Mouse (Mus musculus): ENCODE results near the gene Erbb2. TPM values are rescaled to one million over a fixed set of nuclear protein-coding genes. Genes with fewer than 3 reads are reported as not detected.

The Erbb2 gene
- polyA plus RNA-seq, 1 experiment from 2014 or later: 33.5 TPM

DNA sequence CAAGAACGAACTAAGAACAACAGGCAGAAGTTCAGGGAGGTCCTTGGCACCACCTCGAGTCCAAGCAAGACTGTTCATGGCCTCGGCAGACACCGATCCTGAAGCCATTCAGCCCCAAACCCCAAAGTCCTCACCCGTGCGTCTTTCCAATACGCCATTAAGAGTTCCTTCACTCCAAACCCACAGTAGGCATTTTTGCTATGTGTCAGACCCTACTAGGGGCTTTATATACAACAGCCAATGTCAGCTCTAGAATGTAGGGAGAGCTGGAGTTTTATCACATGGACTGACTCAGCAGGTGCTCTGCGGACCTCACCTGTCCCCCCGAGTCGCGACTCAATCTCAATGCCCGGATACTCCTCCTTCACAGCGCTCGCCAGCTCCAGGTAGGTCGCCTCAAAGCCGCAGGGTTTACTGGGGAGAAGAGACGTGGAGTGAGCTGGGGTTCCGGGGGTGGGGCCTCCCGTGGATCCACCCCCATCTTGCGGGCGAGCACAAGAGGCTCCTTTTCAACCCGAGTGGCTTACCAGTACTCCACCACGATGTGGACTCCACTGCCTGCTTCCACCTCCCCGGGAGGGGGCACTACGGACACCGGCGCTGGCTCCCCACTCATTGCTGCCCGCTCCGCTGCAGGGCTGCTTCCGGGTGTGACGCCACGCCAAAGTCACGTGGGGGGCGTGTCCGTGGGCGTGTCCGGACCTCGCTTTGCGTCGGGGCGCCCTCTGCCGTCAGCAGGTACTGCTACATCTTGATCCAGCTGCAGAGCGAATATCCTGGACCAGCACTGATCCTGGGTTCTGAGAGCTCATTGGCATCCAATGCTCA, 26.3 kb downstream of the Erbb2 start, which contains the start of gene Mien1:
Gene Mien1 (minus strand): TSS at position 661 of the 828 bp plus-strand sequence.
- ATAC-seq (replicated peaks; ENCODE audit: low FRiP score, low TSS enrichment, low read depth) (peak; percentile 94), DNase-seq (ENCODE audit: low spot score) (peak; percentile 100)
- WGBS: 2% methylated on average over 43 of the region's 43 CpGs
- Histone ChIP-seq H3K9ac (ENCODE audit: low read length) (peak within 1 kb of the TSS; percentile 55), H3K4me3 (ENCODE audit: low read depth, low read length) (peak within 1 kb of the TSS; percentile 80), H3K4me1 (replicated peaks; ENCODE audit: control insufficient read depth, insufficient read depth, low read length) (peaks cover 6% of the 10 kb centered on the region; the same call in 1 of the 2 replicates), H3K9me3 (ENCODE audit: control insufficient read depth, low read length) (no peaks in the 10 kb centered on the region), H3K27me3 (replicated peaks; ENCODE audit: control insufficient read depth, insufficient read depth, low read length) (no peaks in the 10 kb centered on the region), H3K4me2 (ENCODE audit: low read length) (peak within 1 kb of the TSS; percentile 95), H3K27ac (ENCODE audit: low read depth) (peak within 1 kb of the TSS; percentile 69), H3K36me3 (ENCODE audit: control insufficient read depth, insufficient read depth, low read length) (peaks cover 36% of the 10 kb centered on the region)

DNA sequence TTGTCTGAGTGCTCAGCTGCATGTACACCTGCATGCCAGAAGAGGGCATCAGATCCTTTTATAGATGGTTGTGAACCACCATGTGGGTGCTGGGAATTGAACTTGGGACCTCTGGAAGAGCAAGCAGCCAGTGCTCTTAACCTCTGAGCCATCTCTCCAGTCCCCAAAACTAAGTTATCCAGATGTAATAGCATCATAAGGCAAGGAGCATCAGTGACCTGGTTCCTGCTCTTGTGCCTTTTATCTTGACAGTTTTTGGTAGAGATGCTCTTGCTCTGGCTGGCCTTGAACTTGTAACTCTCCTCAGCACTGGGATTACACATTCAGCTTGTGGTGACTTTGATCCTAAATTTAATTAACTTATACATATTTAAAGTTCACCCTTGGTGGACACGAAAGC, 31.4 kb downstream of the Erbb2 start:
- ATAC-seq (replicated peaks; ENCODE audit: low FRiP score, low TSS enrichment, low read depth): no peak
- WGBS: 96% methylated on average over 1 of the region's 1 CpGs
- peaks cover 23% of the 10 kb centered on the region for H3K27me3 ChIP-seq (replicated peaks; ENCODE audit: control insufficient read depth, insufficient read depth, low read length)

DNA sequence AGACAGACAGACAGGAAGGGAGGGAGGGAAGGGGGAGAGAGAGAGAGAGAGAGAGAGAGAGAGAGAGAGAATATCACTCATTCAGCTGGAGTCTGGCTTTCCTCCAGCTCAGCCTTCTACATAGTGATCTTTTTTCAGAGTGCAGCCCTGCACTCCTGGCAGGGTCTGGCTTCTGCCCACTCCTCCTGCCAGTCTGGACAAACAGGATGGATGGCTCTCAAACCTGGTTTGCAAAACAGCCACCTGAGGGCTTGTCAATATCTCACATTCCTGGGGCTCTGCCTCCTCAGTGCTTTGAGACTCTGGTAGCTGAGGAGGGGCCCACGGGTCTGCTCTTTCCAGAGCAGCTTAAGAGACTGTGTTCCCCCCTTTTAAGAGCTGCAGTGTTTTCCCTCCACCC, 33.0 kb downstream of the Erbb2 start:
- Histone ChIP-seq H3K27ac (ENCODE audit: low read depth) (peak overlapping the region; percentile 91; the same call in 1 of the 2 replicates), H3K9ac (ENCODE audit: low read length) (no peak overlapping the region), H3K27me3 (replicated peaks; ENCODE audit: control insufficient read depth, insufficient read depth, low read length) (peaks cover 23% of the 10 kb centered on the region), H3K9me3 (ENCODE audit: control insufficient read depth, low read length) (no peaks in the 10 kb centered on the region), H3K36me3 (ENCODE audit: control insufficient read depth, insufficient read depth, low read length) (no peaks in the 10 kb centered on the region), H3K4me2 (ENCODE audit: low read length) (no peak overlapping the region), H3K4me3 (ENCODE audit: low read depth, low read length) (no peak overlapping the region), H3K4me1 (replicated peaks; ENCODE audit: control insufficient read depth, insufficient read depth, low read length) (no peaks in the 10 kb centered on the region)
- WGBS: 14% methylated on average over 1 of the region's 1 CpGs
- no peak for DNase-seq (ENCODE audit: low spot score)
- ATAC-seq (replicated peaks; ENCODE audit: low FRiP score, low TSS enrichment, low read depth): no peak

More for the DNA sequence above, 31.4 kb downstream of the Erbb2 start:
- no peak for DNase-seq (ENCODE audit: low spot score)
- no peak overlapping the region for H3K27ac ChIP-seq (ENCODE audit: low read depth)
- no peak overlapping the region for H3K4me2 ChIP-seq (ENCODE audit: low read length)
- no peaks in the 10 kb centered on the region for H3K9me3 ChIP-seq (ENCODE audit: control insufficient read depth, low read length)
- H3K4me3 ChIP-seq (ENCODE audit: low read depth, low read length): no peak overlapping the region
- no peaks in the 10 kb centered on the region for H3K36me3 ChIP-seq (ENCODE audit: control insufficient read depth, insufficient read depth, low read length)
- no peak overlapping the region for H3K9ac ChIP-seq (ENCODE audit: low read length)
- no peaks in the 10 kb centered on the region for H3K4me1 ChIP-seq (replicated peaks; ENCODE audit: control insufficient read depth, insufficient read depth, low read length)

DNA sequence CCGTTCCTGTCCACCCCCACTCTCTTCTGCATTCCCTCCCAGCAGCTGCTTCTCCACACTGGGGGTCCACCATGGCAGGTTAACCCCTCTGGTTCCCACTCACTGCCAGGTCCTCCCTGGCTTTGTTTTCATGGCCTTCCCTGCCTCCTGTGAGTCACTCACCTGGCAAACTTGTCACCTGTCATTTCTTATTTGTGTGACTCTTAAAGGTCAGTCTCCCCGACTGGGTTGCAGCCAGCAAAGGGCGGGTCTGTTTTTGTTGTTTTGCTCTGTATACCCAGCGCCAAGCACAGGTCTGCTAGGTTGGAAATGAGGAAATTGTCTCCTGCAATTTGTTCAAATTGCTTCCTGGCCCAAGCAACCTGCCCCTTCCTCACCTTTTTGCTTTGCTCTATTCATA, 33.4 kb downstream of the Erbb2 start:
- 38% methylated on average over 4 of the region's 4 CpGs for WGBS
- no peaks in the 10 kb centered on the region for H3K9me3 ChIP-seq (ENCODE audit: control insufficient read depth, low read length)
- DNase-seq (ENCODE audit: low spot score): no peak
- no peaks in the 10 kb centered on the region for H3K36me3 ChIP-seq (ENCODE audit: control insufficient read depth, insufficient read depth, low read length)
- no peaks in the 10 kb centered on the region for H3K4me1 ChIP-seq (replicated peaks; ENCODE audit: control insufficient read depth, insufficient read depth, low read length)
- H3K9ac ChIP-seq (ENCODE audit: low read length): no peak overlapping the region
- H3K4me2 ChIP-seq (ENCODE audit: low read length): no peak overlapping the region; the same call in 1 of the 2 replicates
- H3K4me3 ChIP-seq (ENCODE audit: low read depth, low read length): no peak overlapping the region
- no peak for ATAC-seq (replicated peaks; ENCODE audit: low FRiP score, low TSS enrichment, low read depth)
- H3K27me3 ChIP-seq (replicated peaks; ENCODE audit: control insufficient read depth, insufficient read depth, low read length): peaks cover 23% of the 10 kb centered on the region
- H3K27ac ChIP-seq (ENCODE audit: low read depth): peak overlapping the region; percentile 91; the same call in 1 of the 2 replicates

DNA sequence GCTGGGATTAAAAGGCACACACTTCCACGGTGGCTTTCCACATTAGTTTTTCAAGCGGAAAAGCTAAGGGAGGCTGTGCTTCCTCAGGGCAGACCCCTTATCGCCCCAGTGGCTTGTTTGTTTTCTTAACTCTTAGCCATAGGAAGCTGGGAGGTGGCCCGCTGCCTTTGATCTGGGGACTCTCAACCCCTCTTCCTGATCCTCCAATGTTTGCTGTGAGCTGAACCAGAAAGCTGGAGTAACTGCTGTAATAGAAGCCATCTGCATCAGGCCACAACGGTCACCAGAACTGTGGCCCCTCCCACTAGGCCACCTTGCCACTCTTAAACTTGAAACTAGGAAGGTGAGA, 33.9 kb downstream of the Erbb2 start, which contains the start of gene Grb7:
Gene Grb7 (plus strand): TSS at position 182 of the 349 bp plus-strand sequence.
- no peaks in the 10 kb centered on the region for H3K9me3 ChIP-seq (ENCODE audit: control insufficient read depth, low read length)
- no peaks in the 10 kb centered on the region for H3K36me3 ChIP-seq (ENCODE audit: control insufficient read depth, insufficient read depth, low read length)
- WGBS: 15% methylated on average over 5 of the region's 5 CpGs
- peak within 1 kb of the TSS; percentile 91 for H3K27ac ChIP-seq (ENCODE audit: low read depth)
- DNase-seq (ENCODE audit: low spot score) (no peak), ATAC-seq (replicated peaks; ENCODE audit: low FRiP score, low TSS enrichment, low read depth) (peak; percentile 11; the same call in 1 of the 2 replicates)
- H3K9ac ChIP-seq (ENCODE audit: low read length): peak within 1 kb of the TSS; percentile 52
- H3K4me1 ChIP-seq (replicated peaks; ENCODE audit: control insufficient read depth, insufficient read depth, low read length): no peaks in the 10 kb centered on the region
- H3K27me3 ChIP-seq (replicated peaks; ENCODE audit: control insufficient read depth, insufficient read depth, low read length): peaks cover 23% of the 10 kb centered on the region
- H3K4me2 ChIP-seq (ENCODE audit: low read length): peak within 1 kb of the TSS; percentile 27
- H3K4me3 ChIP-seq (ENCODE audit: low read depth, low read length): peak within 1 kb of the TSS; percentile 38

DNA sequence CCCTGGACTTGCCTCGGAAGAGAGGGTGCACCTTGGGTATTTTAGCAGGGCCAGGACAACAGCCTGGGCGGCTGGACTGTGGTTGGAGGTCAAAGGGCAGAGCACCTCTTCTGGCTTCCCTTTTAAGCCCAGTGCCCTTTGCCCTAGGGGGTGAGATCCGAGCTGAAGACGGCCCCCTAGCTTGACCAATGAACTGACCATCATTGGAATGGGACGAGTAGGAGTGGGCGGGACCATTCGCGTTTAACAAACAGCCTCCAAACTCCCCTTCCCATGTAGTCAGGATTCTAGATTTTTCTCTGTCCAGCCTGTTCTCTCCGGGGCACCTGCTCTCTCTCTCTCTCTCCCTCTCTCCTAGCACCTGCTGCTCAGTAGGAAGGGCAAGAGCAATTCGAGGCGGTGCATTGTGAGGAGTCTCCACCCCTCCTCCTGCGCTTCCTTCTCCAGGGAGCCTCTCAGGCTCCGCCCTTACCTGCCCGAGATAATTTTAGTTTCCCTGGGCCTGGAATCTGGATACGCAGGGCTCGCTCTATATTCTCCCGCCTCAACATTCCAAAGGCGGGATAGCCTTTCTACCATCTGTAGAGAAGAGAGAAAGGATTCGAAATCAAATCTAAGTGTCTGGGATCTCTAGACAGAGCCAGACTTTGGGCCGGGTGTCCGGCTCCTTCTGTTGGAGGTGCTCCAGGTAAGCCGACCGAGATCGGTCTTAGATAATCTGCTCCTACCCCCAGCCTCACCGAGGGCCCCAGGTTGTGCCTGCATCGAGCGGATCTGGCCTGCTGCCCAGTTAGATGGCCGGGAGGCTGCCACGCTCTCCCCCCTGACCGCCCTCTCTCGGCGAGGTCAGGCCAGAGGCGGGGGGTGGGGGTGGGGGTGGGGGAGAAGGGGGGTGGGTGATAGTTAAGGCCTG, 34.5 kb downstream of the Erbb2 start:
- H3K4me2 ChIP-seq (ENCODE audit: low read length): peak overlapping the region; percentile 27
- H3K9me3 ChIP-seq (ENCODE audit: control insufficient read depth, low read length): no peaks in the 10 kb centered on the region
- DNase-seq (ENCODE audit: low spot score): peak; percentile 58
- peaks cover 23% of the 10 kb centered on the region for H3K27me3 ChIP-seq (replicated peaks; ENCODE audit: control insufficient read depth, insufficient read depth, low read length)
- ATAC-seq (replicated peaks; ENCODE audit: low FRiP score, low TSS enrichment, low read depth): peak; percentile 81
- peak overlapping the region; percentile 91 for H3K27ac ChIP-seq (ENCODE audit: low read depth)
- H3K4me3 ChIP-seq (ENCODE audit: low read depth, low read length): peak overlapping the region; percentile 38
- peak overlapping the region; percentile 52 for H3K9ac ChIP-seq (ENCODE audit: low read length)
- WGBS: 1% methylated on average over 29 of the region's 33 CpGs
- no peaks in the 10 kb centered on the region for H3K4me1 ChIP-seq (replicated peaks; ENCODE audit: control insufficient read depth, insufficient read depth, low read length)
- no peaks in the 10 kb centered on the region for H3K36me3 ChIP-seq (ENCODE audit: control insufficient read depth, insufficient read depth, low read length)

DNA sequence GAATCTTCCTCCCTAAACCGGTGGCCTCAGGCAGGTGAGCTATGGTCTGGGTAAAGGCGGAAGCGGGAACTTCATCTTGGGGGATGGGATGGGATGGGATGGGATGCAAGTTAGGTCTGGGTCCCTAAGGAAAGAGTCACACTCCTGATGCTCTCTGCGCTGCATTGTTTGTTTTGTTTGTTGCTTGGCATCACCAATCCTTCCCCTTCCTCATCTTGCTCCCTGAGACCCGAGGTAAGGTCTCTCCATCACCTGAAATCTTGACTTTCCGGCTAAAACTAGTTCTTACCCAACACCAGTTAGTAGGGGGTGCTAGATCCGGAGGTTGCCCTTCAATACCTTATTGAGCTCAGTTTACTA, 35.2 kb downstream of the Erbb2 start:
- H3K9me3 ChIP-seq (ENCODE audit: control insufficient read depth, low read length): no peaks in the 10 kb centered on the region
- H3K27me3 ChIP-seq (replicated peaks; ENCODE audit: control insufficient read depth, insufficient read depth, low read length): peaks cover 23% of the 10 kb centered on the region
- DNase-seq (ENCODE audit: low spot score) (no peak), ATAC-seq (replicated peaks; ENCODE audit: low FRiP score, low TSS enrichment, low read depth) (0 out of 2 replicates have a peak, but pooled peaks have one; percentile 0)
- peak overlapping the region; percentile 27 for H3K4me2 ChIP-seq (ENCODE audit: low read length)
- 14% methylated on average over 7 of the region's 7 CpGs for WGBS
- H3K9ac ChIP-seq (ENCODE audit: low read length): peak overlapping the region; percentile 52
- no peaks in the 10 kb centered on the region for H3K4me1 ChIP-seq (replicated peaks; ENCODE audit: control insufficient read depth, insufficient read depth, low read length)
- H3K36me3 ChIP-seq (ENCODE audit: control insufficient read depth, insufficient read depth, low read length): no peaks in the 10 kb centered on the region
- H3K4me3 ChIP-seq (ENCODE audit: low read depth, low read length): peak overlapping the region; percentile 38
- H3K27ac ChIP-seq (ENCODE audit: low read depth): peak overlapping the region; percentile 91

DNA sequence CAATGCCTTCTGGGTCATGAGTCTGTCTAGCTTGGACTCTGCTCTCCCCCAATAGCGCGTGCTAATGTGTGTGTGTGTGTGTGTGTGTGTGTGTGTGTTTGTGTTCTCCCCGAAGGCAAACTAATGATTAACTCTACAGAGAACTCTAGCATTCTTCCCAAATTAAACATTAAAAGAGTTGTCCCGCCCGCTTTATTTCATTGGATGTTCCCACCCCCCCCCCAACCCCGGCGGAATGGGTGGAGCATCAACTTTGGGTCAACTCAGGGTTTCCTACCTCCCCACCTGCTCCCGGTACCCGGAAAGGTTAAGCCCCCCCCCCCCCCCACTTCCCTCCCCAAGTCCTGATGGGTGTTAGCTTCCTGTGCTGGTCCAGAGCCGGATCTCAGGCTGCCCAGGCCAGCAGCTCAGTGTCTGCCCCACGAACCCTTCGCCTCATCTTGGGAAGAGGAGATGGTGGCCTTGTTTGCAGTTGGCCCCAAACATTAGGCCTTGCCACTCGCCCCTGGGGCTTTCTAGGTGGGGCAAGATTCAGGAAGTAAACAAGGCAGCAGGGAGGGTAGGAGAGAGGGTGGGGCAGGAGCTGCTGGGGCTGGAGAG, 36.0 kb downstream of the Erbb2 start:
- Histone ChIP-seq H3K27ac (ENCODE audit: low read depth) (peak overlapping the region; percentile 91; the same call in 1 of the 2 replicates), H3K4me3 (ENCODE audit: low read depth, low read length) (peak overlapping the region; percentile 38), H3K27me3 (replicated peaks; ENCODE audit: control insufficient read depth, insufficient read depth, low read length) (peaks cover 23% of the 10 kb centered on the region), H3K4me1 (replicated peaks; ENCODE audit: control insufficient read depth, insufficient read depth, low read length) (no peaks in the 10 kb centered on the region), H3K36me3 (ENCODE audit: control insufficient read depth, insufficient read depth, low read length) (no peaks in the 10 kb centered on the region), H3K9ac (ENCODE audit: low read length) (no peak overlapping the region), H3K4me2 (ENCODE audit: low read length) (peak overlapping the region; percentile 45), H3K9me3 (ENCODE audit: control insufficient read depth, low read length) (no peaks in the 10 kb centered on the region)
- WGBS: 32% methylated on average over 13 of the region's 13 CpGs
- ATAC-seq (replicated peaks; ENCODE audit: low FRiP score, low TSS enrichment, low read depth): peak; percentile 51; the same call in 1 of the 2 replicates
- peak; percentile 57 for DNase-seq (ENCODE audit: low spot score)

Data from intestine, embryonic 14.5 days (tissue).